Mouse (Mus musculus): ENCODE measurements around the gene Triap1.

GRCm38 (mm10) chr5:115317645-115318328 lies 23.2 kb upstream of the Triap1 start:
- TF ChIP-seq CTCF (IDR thresholded peaks at IDR 0.05; ENCODE audit: extremely low read depth, insufficient read length, insufficient replicate concordance, low read depth, low read length) (no peak), POLR2A (IDR thresholded peaks at IDR 0.05; ENCODE audit: low read depth, low read length) (no peak)
